Mouse (Mus musculus): ENCODE measurements around the gene Nrxn1. TPM values are rescaled to one million over a fixed set of nuclear protein-coding genes. Genes with fewer than 3 reads are reported as not detected.

Gene Nrxn1
- total and polyA plus RNA-seq, 3 experiments = not detected

- TF ChIP-seq KAT2A (conservative IDR thresholded peaks at IDR 0.05; ENCODE audit: low read depth, low read length) = no peak
- TF ChIP-seq BHLHE40 (IDR thresholded peaks at IDR 0.05; ENCODE audit: borderline replicate concordance, low read depth, low read length) = no peak
- no peak overlapping the region for H3K27ac ChIP-seq (ENCODE audit: control insufficient read depth, low read depth, low read length)
- H3K79me2 ChIP-seq (ENCODE audit: control insufficient read depth, insufficient read depth, low read length, poor library complexity) = no peaks in the 10 kb centered on the region
- H3K4me3 ChIP-seq (ENCODE audit: control insufficient read depth in 1 of 2, insufficient read depth in 1 of 2, low read depth in 2 of 2, low read length in 2 of 2) = no peak overlapping the region
- H3K27me3 ChIP-seq (ENCODE audit: control insufficient read depth in 1 of 2, insufficient read depth in 2 of 2, low read length in 2 of 2) = no peaks in the 10 kb centered on the region
- no peak for DNase-seq (ENCODE audit: low read depth, low spot score)
- H3K36me3 ChIP-seq (ENCODE audit: control insufficient read depth in 1 of 2, insufficient read depth in 2 of 2, low read length in 2 of 2) = no peaks in the 10 kb centered on the region
- H3K9me3 ChIP-seq (replicated peaks; ENCODE audit: insufficient read depth, low read length) = no peaks in the 10 kb centered on the region
- H3K9ac ChIP-seq (ENCODE audit: control insufficient read depth, low read depth, low read length, poor library complexity, severe bottlenecking) = no peak overlapping the region
- H3K4me1 ChIP-seq (ENCODE audit: control insufficient read depth in 1 of 2, insufficient read depth in 2 of 2, low read length in 2 of 2) = no peaks in the 10 kb centered on the region
Measured at GRCm38 (mm10) chr17:90059320-90060111, 1033.4 kb downstream of the Nrxn1 start.

DNA sequence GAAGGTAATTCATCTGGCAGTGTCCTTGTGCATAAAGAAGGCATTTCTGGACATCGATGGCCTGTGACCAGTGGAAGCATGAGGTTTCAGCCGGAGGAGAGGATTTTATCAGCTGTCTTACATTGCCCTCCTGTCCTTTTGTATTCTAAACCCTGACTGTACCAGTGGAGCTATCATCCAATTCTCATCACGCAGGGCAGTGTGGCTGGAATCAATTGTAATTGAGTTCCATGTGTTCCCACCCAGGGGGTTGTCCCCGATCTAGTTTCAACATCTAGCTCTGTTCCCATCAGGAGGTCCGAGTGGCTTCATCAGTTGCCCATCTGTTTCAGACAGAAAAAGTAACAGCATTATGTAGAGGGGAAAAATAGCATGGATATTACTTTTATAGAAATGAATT lies 1038.6 kb downstream of the Nrxn1 start:
- Histone ChIP-seq H3K79me2 (ENCODE audit: control insufficient read depth, insufficient read depth, low read length, poor library complexity) (no peaks in the 10 kb centered on the region), H3K27me3 (ENCODE audit: control insufficient read depth in 1 of 2, insufficient read depth in 2 of 2, low read length in 2 of 2) (no peaks in the 10 kb centered on the region), H3K4me3 (ENCODE audit: control insufficient read depth in 1 of 2, insufficient read depth in 1 of 2, low read depth in 2 of 2, low read length in 2 of 2) (no peak overlapping the region), H3K27ac (ENCODE audit: control insufficient read depth, low read depth, low read length) (no peak overlapping the region), H3K9me3 (replicated peaks; ENCODE audit: insufficient read depth, low read length) (no peaks in the 10 kb centered on the region), H3K36me3 (ENCODE audit: control insufficient read depth in 1 of 2, insufficient read depth in 2 of 2, low read length in 2 of 2) (no peaks in the 10 kb centered on the region), H3K4me1 (ENCODE audit: control insufficient read depth in 1 of 2, insufficient read depth in 2 of 2, low read length in 2 of 2) (no peaks in the 10 kb centered on the region), H3K9ac (ENCODE audit: control insufficient read depth, low read depth, low read length, poor library complexity, severe bottlenecking) (no peak overlapping the region)
- DNase-seq (ENCODE audit: low read depth, low spot score) = no peak
- TF ChIP-seq ZNF384 (IDR thresholded peaks at IDR 0.05; ENCODE audit: low read depth, low read length) = no peak
- TF ChIP-seq SMC3 (IDR thresholded peaks at IDR 0.05; ENCODE audit: low read depth, low read length) = no peak
- TF ChIP-seq RAD21 (IDR thresholded peaks at IDR 0.05; ENCODE audit: low read depth, low read length) = no peak
- TF ChIP-seq POLR2AphosphoS5 (IDR thresholded peaks at IDR 0.05; ENCODE audit: borderline replicate concordance, low read depth, low read length) = no peak
- TF ChIP-seq MAX (IDR thresholded peaks at IDR 0.05; ENCODE audit: low read length) = no peak
- TF ChIP-seq HCFC1 (IDR thresholded peaks at IDR 0.05; ENCODE audit: low read depth, low read length) = no peak
- TF ChIP-seq CTCF (IDR thresholded peaks at IDR 0.05 in 2 of 3, conservative IDR thresholded peaks at IDR 0.05 in 1 of 3; ENCODE audit: control insufficient read depth in 1 of 3, insufficient read depth in 1 of 3, low read depth in 2 of 3, low read length in 3 of 3, poor library complexity in 1 of 3, severe bottlenecking in 1 of 3) = no peak
- no peak for TF ChIP-seq SIN3A (IDR thresholded peaks at IDR 0.05; ENCODE audit: low read length)
- TF ChIP-seq MEF2A (IDR thresholded peaks at IDR 0.05; ENCODE audit: extremely low read depth, insufficient replicate concordance, low read depth, low read length, poor library complexity, severe bottlenecking) = no peak
- no peak for TF ChIP-seq EP300 (IDR thresholded peaks at IDR 0.05; ENCODE audit: low read depth in 1 of 2, low read length in 2 of 2)
- TF ChIP-seq TBP (IDR thresholded peaks at IDR 0.05; ENCODE audit: low read depth, low read length) = no peak
- TF ChIP-seq ELF1 (IDR thresholded peaks at IDR 0.05; ENCODE audit: low read depth, low read length) = no peak
- TF ChIP-seq MYC (IDR thresholded peaks at IDR 0.05; ENCODE audit: low read depth, low read length) = no peak
- no peak for TF ChIP-seq NELFE (IDR thresholded peaks at IDR 0.05; ENCODE audit: low read depth, low read length)
- TF ChIP-seq TCF12 (IDR thresholded peaks at IDR 0.05; ENCODE audit: low read depth, low read length) = no peak
- no peak for TF ChIP-seq CHD1 (IDR thresholded peaks at IDR 0.05; ENCODE audit: low read depth, low read length)
- no peak for TF ChIP-seq KAT2A (conservative IDR thresholded peaks at IDR 0.05; ENCODE audit: low read depth, low read length)
- TF ChIP-seq MAFK (IDR thresholded peaks at IDR 0.05; ENCODE audit: borderline replicate concordance, low read depth, low read length) = no peak

All from MEL (cell line).